Mouse (Mus musculus): ENCODE results near the gene Gm45808. TPM values are rescaled to one million over a fixed set of nuclear protein-coding genes. Genes with fewer than 3 reads are reported as not detected.
"Not testable (repeated sequence)": the region's sequence is repeated elsewhere in the genome, so short reads cannot be mapped to it uniquely, and the experiment has no call there.

Gene Gm45808
- polyA plus RNA-seq, 1 experiment from 2014 or later: not detected

GRCm38 (mm10) chr7:45523678-45524170 is 37.1 kb upstream of the Gm45808 start:
- H3K27ac ChIP-seq (ENCODE audit: low read depth, low read length): no peak overlapping the region
- 90% methylated on average over 12 of the region's 13 CpGs for WGBS
- peaks cover 6% of the 10 kb centered on the region for H3K4me1 ChIP-seq (ENCODE audit: control insufficient read depth, insufficient read depth, low read length)
- no peaks in the 10 kb centered on the region for H3K27me3 ChIP-seq (replicated peaks; ENCODE audit: control insufficient read depth, insufficient read depth, low read length)
- H3K4me2 ChIP-seq (ENCODE audit: low read length): no peak overlapping the region
- no peak for ATAC-seq
- no peak for DNase-seq (ENCODE audit: low spot score)
- H3K36me3 ChIP-seq (ENCODE audit: control insufficient read depth, insufficient read depth, low read length): no peaks in the 10 kb centered on the region
- no peaks in the 10 kb centered on the region for H3K9me3 ChIP-seq (replicated peaks; ENCODE audit: control insufficient read depth, low read length)
- H3K4me3 ChIP-seq (ENCODE audit: low read depth, low read length): no peak overlapping the region
- H3K9ac ChIP-seq (ENCODE audit: low read length): no peak overlapping the region

- DNase-seq (ENCODE audit: low spot score): no peak
- Histone ChIP-seq H3K27me3 (replicated peaks; ENCODE audit: control insufficient read depth, insufficient read depth, low read length) (no peaks in the 10 kb centered on the region), H3K4me3 (ENCODE audit: low read depth, low read length) (no peak overlapping the region), H3K27ac (ENCODE audit: low read depth, low read length) (no peak overlapping the region), H3K4me2 (ENCODE audit: low read length) (no peak overlapping the region), H3K36me3 (ENCODE audit: control insufficient read depth, insufficient read depth, low read length) (no peaks in the 10 kb centered on the region), H3K9me3 (replicated peaks; ENCODE audit: control insufficient read depth, low read length) (no peaks in the 10 kb centered on the region), H3K9ac (ENCODE audit: low read length) (no peak overlapping the region), H3K4me1 (ENCODE audit: control insufficient read depth, insufficient read depth, low read length) (peaks cover 6% of the 10 kb centered on the region)
- no peak for ATAC-seq
- WGBS: 77% methylated on average over 18 of the region's 18 CpGs
These were observed 36.5 kb upstream of the Gm45808 start for GRCm38 (mm10) chr7:45522957-45523676.

GRCm38 (mm10) chr7:45522194-45522752 is 35.7 kb upstream of the Gm45808 start:
- Histone ChIP-seq H3K4me1 (ENCODE audit: control insufficient read depth, insufficient read depth, low read length) (peaks cover 6% of the 10 kb centered on the region), H3K9ac (ENCODE audit: low read length) (peak overlapping the region; percentile 66), H3K27me3 (replicated peaks; ENCODE audit: control insufficient read depth, insufficient read depth, low read length) (no peaks in the 10 kb centered on the region), H3K4me2 (ENCODE audit: low read length) (peak overlapping the region; percentile 49), H3K9me3 (replicated peaks; ENCODE audit: control insufficient read depth, low read length) (no peaks in the 10 kb centered on the region), H3K4me3 (ENCODE audit: low read depth, low read length) (peak overlapping the region; percentile 43), H3K27ac (ENCODE audit: low read depth, low read length) (no peak overlapping the region), H3K36me3 (ENCODE audit: control insufficient read depth, insufficient read depth, low read length) (no peaks in the 10 kb centered on the region)
- no peak for DNase-seq (ENCODE audit: low spot score)
- WGBS: 54% methylated on average over 16 of the region's 16 CpGs
- no peak for ATAC-seq

GRCm38 (mm10) chr7:45521728-45522184 is 35.1 kb upstream of the Gm45808 start:
- peak overlapping the region; percentile 43 for H3K4me3 ChIP-seq (ENCODE audit: low read depth, low read length)
- H3K27ac ChIP-seq (ENCODE audit: low read depth, low read length): peak overlapping the region; percentile 77
- H3K4me1 ChIP-seq (ENCODE audit: control insufficient read depth, insufficient read depth, low read length): peaks cover 6% of the 10 kb centered on the region
- H3K27me3 ChIP-seq (replicated peaks; ENCODE audit: control insufficient read depth, insufficient read depth, low read length): no peaks in the 10 kb centered on the region
- WGBS: under 1% methylated on average over 28 of the region's 28 CpGs
- DNase-seq (ENCODE audit: low spot score) (peak; percentile 98), ATAC-seq (peak; percentile 88)
- H3K4me2 ChIP-seq (ENCODE audit: low read length): peak overlapping the region; percentile 49
- no peaks in the 10 kb centered on the region for H3K36me3 ChIP-seq (ENCODE audit: control insufficient read depth, insufficient read depth, low read length)
- H3K9ac ChIP-seq (ENCODE audit: low read length): peak overlapping the region; percentile 66
- no peaks in the 10 kb centered on the region for H3K9me3 ChIP-seq (replicated peaks; ENCODE audit: control insufficient read depth, low read length)

GRCm38 (mm10) chr7:45520605-45521004 is 34.0 kb upstream of the Gm45808 start:
- Histone ChIP-seq H3K4me2 (ENCODE audit: low read length) (no peak overlapping the region), H3K27ac (ENCODE audit: low read depth, low read length) (no peak overlapping the region), H3K36me3 (ENCODE audit: control insufficient read depth, insufficient read depth, low read length) (no peaks in the 10 kb centered on the region), H3K4me1 (ENCODE audit: control insufficient read depth, insufficient read depth, low read length) (peaks cover 6% of the 10 kb centered on the region), H3K4me3 (ENCODE audit: low read depth, low read length) (no peak overlapping the region), H3K9me3 (replicated peaks; ENCODE audit: control insufficient read depth, low read length) (no peaks in the 10 kb centered on the region), H3K27me3 (replicated peaks; ENCODE audit: control insufficient read depth, insufficient read depth, low read length) (no peaks in the 10 kb centered on the region), H3K9ac (ENCODE audit: low read length) (no peak overlapping the region)
- DNase-seq (ENCODE audit: low spot score) (no peak), ATAC-seq (no peak)
- WGBS: 95% methylated on average over 7 of the region's 7 CpGs

GRCm38 (mm10) chr7:45519345-45520120 is 32.9 kb upstream of the Gm45808 start:
- no peak overlapping the region for H3K9ac ChIP-seq (ENCODE audit: low read length)
- H3K4me3 ChIP-seq (ENCODE audit: low read depth, low read length): no peak overlapping the region
- H3K9me3 ChIP-seq (replicated peaks; ENCODE audit: control insufficient read depth, low read length): no peaks in the 10 kb centered on the region
- ATAC-seq: no peak
- no peaks in the 10 kb centered on the region for H3K36me3 ChIP-seq (ENCODE audit: control insufficient read depth, insufficient read depth, low read length)
- WGBS: 79% methylated on average over 8 of the region's 8 CpGs
- no peak overlapping the region for H3K4me2 ChIP-seq (ENCODE audit: low read length)
- H3K27me3 ChIP-seq (replicated peaks; ENCODE audit: control insufficient read depth, insufficient read depth, low read length): no peaks in the 10 kb centered on the region
- no peaks in the 10 kb centered on the region for H3K4me1 ChIP-seq (ENCODE audit: control insufficient read depth, insufficient read depth, low read length)
- DNase-seq (ENCODE audit: low spot score): no peak
- no peak overlapping the region for H3K27ac ChIP-seq (ENCODE audit: low read depth, low read length)

GRCm38 (mm10) chr7:45518618-45519017 is 32.0 kb upstream of the Gm45808 start:
- DNase-seq (ENCODE audit: low spot score) (no peak), ATAC-seq (no peak)
- no peak overlapping the region for H3K27ac ChIP-seq (ENCODE audit: low read depth, low read length)
- H3K9me3 ChIP-seq (replicated peaks; ENCODE audit: control insufficient read depth, low read length): no peaks in the 10 kb centered on the region
- H3K27me3 ChIP-seq (replicated peaks; ENCODE audit: control insufficient read depth, insufficient read depth, low read length): no peaks in the 10 kb centered on the region
- no peak overlapping the region for H3K4me3 ChIP-seq (ENCODE audit: low read depth, low read length)
- H3K36me3 ChIP-seq (ENCODE audit: control insufficient read depth, insufficient read depth, low read length): no peaks in the 10 kb centered on the region
- no peak overlapping the region for H3K9ac ChIP-seq (ENCODE audit: low read length)
- H3K4me1 ChIP-seq (ENCODE audit: control insufficient read depth, insufficient read depth, low read length): no peaks in the 10 kb centered on the region
- WGBS: 91% methylated on average over 16 of the region's 16 CpGs
- H3K4me2 ChIP-seq (ENCODE audit: low read length): no peak overlapping the region

- H3K9me3 ChIP-seq (replicated peaks; ENCODE audit: control insufficient read depth, low read length); H3K27ac ChIP-seq (ENCODE audit: low read depth, low read length); H3K27me3 ChIP-seq (replicated peaks; ENCODE audit: control insufficient read depth, insufficient read depth, low read length); H3K4me2 ChIP-seq (ENCODE audit: low read length); H3K4me3 ChIP-seq (ENCODE audit: low read depth, low read length); H3K4me1 ChIP-seq (ENCODE audit: control insufficient read depth, insufficient read depth, low read length); H3K9ac ChIP-seq (ENCODE audit: low read length); DNase-seq (ENCODE audit: low spot score); H3K36me3 ChIP-seq (ENCODE audit: control insufficient read depth, insufficient read depth, low read length); ATAC-seq: not testable (repeated sequence)
- WGBS: 73% methylated on average over 5 of the region's 5 CpGs
These were observed 30.2 kb upstream of the Gm45808 start for GRCm38 (mm10) chr7:45516846-45517245.

All from forebrain, embryonic 14.5 days (tissue).